Mouse (Mus musculus) forebrain, embryonic 14.5 days (tissue): ENCODE data around the gene Acvr1. TPM values are rescaled to one million over a fixed set of nuclear protein-coding genes. Genes with fewer than 3 reads are reported as not detected.

Experiments
- ATAC-seq: fragments of 200-750 bp; cut with Nextera tagmentation; 2 replicates; pipeline ENCODE4 v1.8.0; 2017; ENCODE audit warnings: mild to moderate bottlenecking, moderate library complexity
- DNase-seq: peaks from one replicate; pipeline ENCODE4 v3.0.0-alpha.2; 2015; ENCODE audit warnings: low spot score
- H3K27ac ChIP-seq: fragments of 300-500 bp; sonication (generic); 2 replicates; pipeline ENCODE4 v1.5.1; 2014; ENCODE audit warnings: low read depth, mild to moderate bottlenecking, control low read depth, low read length, moderate library complexity
- H3K27me3 ChIP-seq: fragments of 300-500 bp; sonication (generic); replicated peaks from 2 replicates; pipeline ENCODE4 v1.6.1; 2014; ENCODE audit warnings: low read length, control low read depth, mixed read lengths; ENCODE audit not compliant: control insufficient read depth, insufficient read depth
- H3K36me3 ChIP-seq: fragments of 300-500 bp; sonication (generic); 2 replicates; pipeline ENCODE4 v1.6.1; 2014; ENCODE audit warnings: low read length, control low read depth; ENCODE audit not compliant: control insufficient read depth, insufficient read depth
- H3K4me1 ChIP-seq: fragments of 300-500 bp; sonication (generic); 2 replicates; pipeline ENCODE4 v1.6.1; 2014; ENCODE audit warnings: antibody characterized with exemption, low read length, control low read depth; ENCODE audit not compliant: control insufficient read depth, insufficient read depth
- H3K4me2 ChIP-seq: fragments of 300-500 bp; sonication (generic); 2 replicates; pipeline ENCODE4 v1.6.1; 2014; ENCODE audit warnings: mild to moderate bottlenecking, control low read depth, low read length
- H3K4me3 ChIP-seq: fragments of 300-500 bp; sonication (generic); 2 replicates; pipeline ENCODE4 v1.5.1; 2014; ENCODE audit warnings: low read depth, low read length, control low read depth
- H3K9ac ChIP-seq: fragments of 300-500 bp; sonication (generic); 2 replicates; pipeline ENCODE4 v1.6.1; 2014; ENCODE audit warnings: mild to moderate bottlenecking, low read length, control low read depth, moderate library complexity
- H3K9me3 ChIP-seq: fragments of 300-500 bp; sonication (generic); replicated peaks from 2 replicates; pipeline ENCODE4 v1.6.1; 2016; ENCODE audit warnings: low read length, control low read depth, mixed read lengths; ENCODE audit not compliant: control insufficient read depth
- WGBS: fragments of 180-500 bp; shearing (Covaris S2); extraction: QIAGEN DNeasy Blood & Tissue Kit; methylation state at CpG from one replicate; pipeline ENCODE4 v1.1.7; 2014; 5-methylcytosine and 5-hydroxymethylcytosine counted together
- polyA plus RNA-seq: library from polyadenylated mRNA; unstranded; fragments of >200 nt; fragmentation: Nextera tagmentation; extraction: Ambion mirVana; gene quantifications from 2 replicates; pipeline ENCODE4 v1.2.1, GENCODE M21; 2014

Acvr1 gene
- polyA plus RNA-seq, 1 experiment from 2014 or later, result 8.7 TPM

DNA sequence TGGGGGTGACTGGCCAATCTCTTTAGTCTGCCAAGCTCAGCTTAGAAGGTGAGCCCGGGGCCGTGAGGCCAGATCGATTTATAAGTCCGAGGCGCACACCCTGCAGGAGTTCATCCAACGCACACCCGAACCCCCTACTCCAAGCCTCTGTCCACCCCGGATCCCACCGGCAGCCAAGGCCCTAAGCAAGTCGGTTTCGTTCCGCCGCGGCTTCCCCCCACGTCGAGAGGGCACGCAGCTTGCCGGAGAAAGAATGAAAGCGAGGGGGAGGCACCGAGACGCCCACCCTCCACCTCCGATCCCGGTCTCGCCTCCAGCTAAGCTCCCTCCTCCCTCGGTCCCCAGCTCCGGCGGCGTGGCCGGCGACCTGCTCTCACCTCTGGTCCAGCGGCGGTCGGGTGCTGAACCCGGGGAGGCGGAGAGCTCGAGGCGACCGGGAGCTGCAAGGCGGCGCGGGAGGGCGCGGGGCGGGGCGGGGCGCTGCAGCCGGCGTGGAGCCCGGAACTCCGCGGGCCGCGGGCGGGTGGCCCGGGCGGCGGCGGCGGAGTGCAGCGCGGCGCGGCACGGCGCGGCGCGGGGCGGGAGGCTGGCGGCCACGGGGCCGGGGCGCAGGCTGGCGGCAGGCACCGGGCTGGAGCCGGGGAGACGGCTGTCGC lies 419 bp downstream of the Acvr1 start:
- no peaks in the 10 kb centered on the region for H3K9me3 ChIP-seq
- WGBS, result 0% methylated on average over 53 of the region's 78 CpGs
- peaks cover 21% of the 10 kb centered on the region for H3K4me1 ChIP-seq
- no peaks in the 10 kb centered on the region for H3K36me3 ChIP-seq
- peak overlapping the region; percentile 93 for H3K9ac ChIP-seq
- no peaks in the 10 kb centered on the region for H3K27me3 ChIP-seq
- peak overlapping the region; percentile 97 for H3K27ac ChIP-seq
- DNase-seq (peak; percentile 47), ATAC-seq (peak; percentile 69)
- peak overlapping the region; percentile 86 for H3K4me3 ChIP-seq
- H3K4me2 ChIP-seq, result peak overlapping the region; percentile 79

DNA sequence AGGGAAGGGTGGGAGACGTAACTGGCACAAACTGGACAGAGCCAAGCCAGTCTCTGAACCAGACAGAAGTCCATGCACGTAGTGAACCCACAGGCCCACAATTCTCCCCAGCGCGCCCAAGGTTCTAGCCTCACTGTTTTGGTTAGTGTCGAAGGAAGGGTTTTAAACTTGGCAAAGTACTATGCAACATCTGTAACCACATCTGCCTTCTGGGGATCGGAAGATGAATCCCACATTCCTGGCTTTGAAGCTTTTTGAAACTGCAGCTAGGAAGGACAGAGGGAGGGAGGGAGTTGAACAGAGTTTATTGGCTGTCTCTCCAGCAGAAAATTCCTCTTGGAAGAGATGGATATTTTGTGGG lies 928 bp downstream of the Acvr1 start:
- H3K27ac ChIP-seq, result peak overlapping the region; percentile 97
- H3K9me3 ChIP-seq, result no peaks in the 10 kb centered on the region
- H3K4me3 ChIP-seq, result peak overlapping the region; percentile 86
- H3K4me1 ChIP-seq, result peaks cover 21% of the 10 kb centered on the region
- no peaks in the 10 kb centered on the region for H3K36me3 ChIP-seq
- H3K27me3 ChIP-seq, result no peaks in the 10 kb centered on the region
- ATAC-seq (no peak), DNase-seq (no peak)
- peak overlapping the region; percentile 93 for H3K9ac ChIP-seq
- WGBS, result 5% methylated on average over 6 of the region's 6 CpGs
- H3K4me2 ChIP-seq, result peak overlapping the region; percentile 79

DNA sequence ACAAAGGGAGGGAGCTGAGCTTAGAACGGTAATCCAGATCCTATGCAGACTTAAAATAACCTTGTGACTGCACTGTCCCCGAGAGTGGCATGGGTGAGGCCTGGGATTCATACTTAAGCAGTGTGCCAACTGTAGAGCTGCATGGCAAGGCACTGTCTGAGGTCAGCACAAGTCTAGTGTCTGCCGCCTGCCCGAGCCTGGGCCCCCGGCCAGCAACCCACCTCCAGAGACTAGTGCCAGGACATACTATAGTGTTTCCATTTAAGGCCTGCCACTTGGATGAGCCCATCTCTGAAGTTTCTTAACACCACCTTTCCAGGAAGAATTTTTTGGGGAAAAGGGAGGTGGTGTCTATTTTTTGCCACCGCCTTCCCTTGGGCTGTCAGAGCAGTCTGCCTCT lies 1.7 kb downstream of the Acvr1 start:
- no peak for ATAC-seq
- WGBS, result 35% methylated on average over 6 of the region's 6 CpGs
- DNase-seq, result no peak
- H3K9ac ChIP-seq, result peak overlapping the region; percentile 93
- no peaks in the 10 kb centered on the region for H3K9me3 ChIP-seq
- H3K4me2 ChIP-seq, result peak overlapping the region; percentile 79
- peak overlapping the region; percentile 86 for H3K4me3 ChIP-seq
- H3K27me3 ChIP-seq, result no peaks in the 10 kb centered on the region
- H3K36me3 ChIP-seq, result no peaks in the 10 kb centered on the region
- no peak overlapping the region for H3K27ac ChIP-seq
- H3K4me1 ChIP-seq, result peaks cover 21% of the 10 kb centered on the region

DNA sequence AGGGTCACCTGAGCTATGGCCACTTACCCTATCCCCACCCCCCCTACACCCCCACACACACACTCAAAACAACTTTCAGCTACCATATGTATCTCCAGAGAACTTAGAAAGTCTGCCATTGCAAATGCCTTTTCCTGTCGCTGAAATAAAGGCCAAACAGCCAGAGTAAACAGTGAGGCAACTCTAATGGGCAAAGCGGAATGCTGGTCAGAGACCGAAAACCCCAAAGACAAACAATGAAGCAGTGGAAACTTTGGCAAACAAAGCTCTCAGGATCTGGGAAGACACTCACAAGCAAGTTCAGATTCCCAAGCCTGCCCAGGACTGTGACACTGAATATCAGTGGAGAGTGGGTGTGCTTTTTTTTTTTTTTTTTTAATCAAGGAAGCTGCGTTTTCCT lies 4.8 kb downstream of the Acvr1 start:
- WGBS, result 72% methylated on average over 4 of the region's 4 CpGs

DNA sequence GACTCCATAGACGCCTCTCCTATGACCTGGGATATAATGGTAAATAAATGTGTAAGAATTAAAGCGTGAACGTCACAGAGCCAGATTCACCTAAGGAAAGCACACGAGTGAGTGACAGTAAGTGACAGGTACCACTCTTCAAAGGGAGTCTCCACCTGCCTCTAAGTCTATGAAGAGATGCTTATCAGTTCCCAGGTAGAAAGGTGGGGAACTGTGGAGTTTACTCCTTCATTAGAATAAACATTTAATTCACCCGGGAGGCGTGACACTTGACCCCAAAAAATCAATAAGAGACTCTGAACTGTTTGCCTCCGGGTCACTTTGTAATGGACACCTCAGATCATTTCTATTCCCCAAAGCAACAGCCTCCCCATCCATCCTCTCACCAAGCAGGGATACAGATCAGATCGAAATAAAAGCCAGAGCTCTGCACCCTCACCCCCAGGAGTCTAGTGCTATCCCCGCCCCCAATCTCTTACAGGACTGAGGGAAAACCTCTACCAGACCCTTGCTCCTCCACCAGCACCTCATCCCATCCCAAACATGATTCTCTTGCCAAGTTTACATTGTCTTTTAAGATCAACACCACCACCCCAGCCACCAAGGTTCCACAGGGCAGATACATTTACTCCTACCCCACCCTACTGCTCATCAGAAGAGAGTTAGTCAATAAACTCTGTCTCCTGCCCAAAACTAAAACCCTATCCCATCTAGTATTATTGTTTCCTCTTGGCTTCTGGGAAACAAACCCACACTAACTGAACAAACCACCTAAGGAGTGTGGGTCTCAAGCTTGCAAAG lies 9.7 kb downstream of the Acvr1 start:
- Histone ChIP-seq H3K4me1 (peaks cover 6% of the 10 kb centered on the region; the same call in 1 of the 2 replicates), H3K27me3 (no peaks in the 10 kb centered on the region), H3K9me3 (no peaks in the 10 kb centered on the region), H3K9ac (no peak overlapping the region), H3K36me3 (no peaks in the 10 kb centered on the region), H3K4me3 (no peak overlapping the region), H3K4me2 (no peak overlapping the region), H3K27ac (no peak overlapping the region)
- ATAC-seq (no peak), DNase-seq (no peak)
- 86% methylated on average over 9 of the region's 9 CpGs for WGBS

More for the DNA sequence above, 4.8 kb downstream of the Acvr1 start:
- no peak for DNase-seq
- H3K4me1 ChIP-seq, result peaks cover 16% of the 10 kb centered on the region
- no peak overlapping the region for H3K9ac ChIP-seq
- no peak overlapping the region for H3K4me3 ChIP-seq
- H3K9me3 ChIP-seq, result no peaks in the 10 kb centered on the region
- no peak for ATAC-seq
- no peak overlapping the region for H3K27ac ChIP-seq
- H3K27me3 ChIP-seq, result no peaks in the 10 kb centered on the region
- H3K36me3 ChIP-seq, result no peaks in the 10 kb centered on the region
- H3K4me2 ChIP-seq, result no peak overlapping the region

DNA sequence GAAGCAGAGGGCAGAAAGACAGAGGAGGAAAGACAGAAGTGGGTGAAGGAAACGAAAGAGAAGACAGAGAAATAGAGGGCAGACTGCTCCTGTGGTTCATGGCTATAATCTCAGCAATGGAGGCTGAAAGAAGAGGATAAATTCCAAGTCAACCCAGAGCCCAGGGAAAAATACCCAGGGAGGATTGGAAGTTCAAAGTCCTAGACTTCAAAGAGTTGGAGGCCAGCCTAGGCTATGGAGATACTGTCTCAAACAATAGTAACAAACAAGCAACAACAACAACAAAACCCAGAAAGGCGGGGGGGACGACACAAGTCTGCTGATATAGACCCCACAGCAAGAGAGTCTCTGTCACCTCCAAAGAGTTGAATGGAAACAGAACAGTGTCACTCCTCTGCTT lies 14.7 kb downstream of the Acvr1 start:
- Histone ChIP-seq H3K4me3 (no peak overlapping the region), H3K9ac (no peak overlapping the region), H3K9me3 (no peaks in the 10 kb centered on the region), H3K4me2 (no peak overlapping the region), H3K27ac (no peak overlapping the region), H3K36me3 (no peaks in the 10 kb centered on the region), H3K27me3 (no peaks in the 10 kb centered on the region), H3K4me1 (peaks cover 16% of the 10 kb centered on the region; the same call in 1 of the 2 replicates)
- ATAC-seq, result no peak
- 44% methylated on average over 3 of the region's 3 CpGs for WGBS
- no peak for DNase-seq

DNA sequence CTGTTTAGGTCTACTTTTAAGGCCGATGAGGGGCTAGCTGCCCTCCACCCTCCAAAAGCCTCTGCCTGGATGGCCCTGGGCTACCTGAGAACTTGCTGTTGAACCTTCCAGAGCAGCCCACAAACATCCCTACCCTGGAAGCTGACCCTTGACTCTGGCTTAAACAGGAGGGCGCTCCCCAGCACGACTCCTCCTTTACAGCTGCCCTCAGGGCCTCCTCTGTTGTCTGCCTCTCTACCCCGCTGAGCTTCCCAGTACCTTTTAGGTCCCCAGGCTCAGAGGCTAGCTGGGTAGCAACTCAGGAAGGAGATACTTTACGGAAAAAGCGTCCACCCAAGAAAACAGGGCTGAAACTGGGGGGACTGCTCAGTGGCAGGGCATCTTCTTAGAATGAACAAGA lies 15.1 kb downstream of the Acvr1 start:
- H3K4me3 ChIP-seq, result no peak overlapping the region
- DNase-seq, result no peak
- ATAC-seq, result no peak
- H3K4me1 ChIP-seq, result peaks cover 16% of the 10 kb centered on the region; the same call in 1 of the 2 replicates
- 26% methylated on average over 6 of the region's 6 CpGs for WGBS
- H3K36me3 ChIP-seq, result no peaks in the 10 kb centered on the region
- no peak overlapping the region for H3K27ac ChIP-seq
- H3K27me3 ChIP-seq, result no peaks in the 10 kb centered on the region
- no peak overlapping the region for H3K9ac ChIP-seq
- H3K4me2 ChIP-seq, result no peak overlapping the region
- H3K9me3 ChIP-seq, result no peaks in the 10 kb centered on the region

DNA sequence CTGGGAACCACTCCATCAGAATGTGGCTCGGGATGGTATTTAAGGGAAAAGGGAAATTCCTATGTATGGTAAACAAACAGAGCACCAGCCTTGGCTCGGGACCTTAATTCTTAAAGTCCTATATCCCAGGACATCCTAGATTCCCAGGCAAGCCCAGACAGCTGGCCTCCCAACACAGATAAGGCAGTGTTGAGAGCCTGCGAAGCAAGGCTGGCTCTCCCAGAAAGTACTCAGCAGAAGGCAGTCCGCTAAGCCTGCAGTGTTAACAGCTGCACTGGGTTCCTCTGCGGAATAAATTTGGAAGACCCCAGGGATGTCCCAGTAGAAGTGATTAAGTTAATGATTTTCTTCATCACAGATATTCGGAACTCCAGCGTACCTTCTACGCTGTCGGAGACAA lies 16.5 kb downstream of the Acvr1 start:
- no peaks in the 10 kb centered on the region for H3K9me3 ChIP-seq
- H3K4me1 ChIP-seq, result peaks cover 16% of the 10 kb centered on the region; the same call in 1 of the 2 replicates
- no peak overlapping the region for H3K27ac ChIP-seq
- H3K4me3 ChIP-seq, result no peak overlapping the region
- H3K36me3 ChIP-seq, result no peaks in the 10 kb centered on the region
- 65% methylated on average over 9 of the region's 9 CpGs for WGBS
- DNase-seq, result peak; percentile 30
- H3K4me2 ChIP-seq, result no peak overlapping the region
- peak; percentile 51; the same call in 1 of the 2 replicates for ATAC-seq
- H3K9ac ChIP-seq, result no peak overlapping the region
- H3K27me3 ChIP-seq, result no peaks in the 10 kb centered on the region

DNA sequence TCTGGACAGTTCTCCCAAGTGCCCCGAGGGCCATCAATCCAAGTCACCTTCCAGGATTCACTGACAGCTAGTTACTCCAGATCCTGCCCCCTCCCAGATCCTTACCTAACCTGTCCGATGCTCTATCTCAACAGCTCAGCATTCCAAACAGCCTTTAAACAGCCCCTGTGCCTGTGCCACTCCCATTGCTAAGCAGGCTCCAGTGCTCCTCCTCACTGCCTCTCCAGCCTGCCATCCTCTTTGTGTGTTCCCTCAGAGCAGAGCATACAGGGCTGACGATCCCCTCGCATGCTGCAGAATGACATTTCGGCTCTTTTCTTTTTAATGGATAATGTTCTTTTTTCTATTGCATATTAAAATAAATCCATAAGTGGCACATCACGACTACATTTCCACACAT lies 17.0 kb downstream of the Acvr1 start:
- H3K36me3 ChIP-seq, result no peaks in the 10 kb centered on the region
- H3K4me1 ChIP-seq, result peaks cover 16% of the 10 kb centered on the region; the same call in 1 of the 2 replicates
- ATAC-seq (0 out of 2 replicates have a peak, but pooled peaks have one; percentile 42), DNase-seq (no peak)
- no peak overlapping the region for H3K4me3 ChIP-seq
- no peak overlapping the region for H3K9ac ChIP-seq
- H3K27me3 ChIP-seq, result no peaks in the 10 kb centered on the region
- no peak overlapping the region for H3K27ac ChIP-seq
- 62% methylated on average over 6 of the region's 6 CpGs for WGBS
- H3K4me2 ChIP-seq, result no peak overlapping the region
- H3K9me3 ChIP-seq, result no peaks in the 10 kb centered on the region
